Mouse (Mus musculus): ENCODE results near the gene Sesn3. TPM values are rescaled to one million over a fixed set of nuclear protein-coding genes. Genes with fewer than 3 reads are reported as not detected.

Gene Sesn3
- total and polyA plus RNA-seq, 3 experiments: 1.5 to 6.0 TPM; not detected in 1

- DNase-seq (ENCODE audit: low read depth, low spot score): no peak
- Histone ChIP-seq H3K79me2 (ENCODE audit: control insufficient read depth, insufficient read depth, low read length, poor library complexity) (no peaks in the 10 kb centered on the region), H3K9me3 (replicated peaks; ENCODE audit: insufficient read depth, low read length) (no peaks in the 10 kb centered on the region), H3K4me3 (ENCODE audit: control insufficient read depth in 1 of 2, insufficient read depth in 1 of 2, low read depth in 2 of 2, low read length in 2 of 2) (no peak overlapping the region), H3K4me1 (ENCODE audit: control insufficient read depth in 1 of 2, insufficient read depth in 2 of 2, low read length in 2 of 2) (no peaks in the 10 kb centered on the region), H3K27ac (ENCODE audit: control insufficient read depth, low read depth, low read length) (no peak overlapping the region), H3K36me3 (ENCODE audit: control insufficient read depth in 1 of 2, insufficient read depth in 2 of 2, low read length in 2 of 2) (no peaks in the 10 kb centered on the region), H3K27me3 (ENCODE audit: control insufficient read depth in 1 of 2, insufficient read depth in 2 of 2, low read length in 2 of 2) (no peaks in the 10 kb centered on the region), H3K9ac (ENCODE audit: control insufficient read depth, low read depth, low read length, poor library complexity, severe bottlenecking) (no peak overlapping the region)
- TF ChIP-seq MYB (IDR thresholded peaks at IDR 0.05; ENCODE audit: low read depth, low read length) (no peak), CHD1 (IDR thresholded peaks at IDR 0.05; ENCODE audit: low read depth, low read length) (no peak), SMC3 (IDR thresholded peaks at IDR 0.05; ENCODE audit: low read depth, low read length) (no peak), BHLHE40 (IDR thresholded peaks at IDR 0.05; ENCODE audit: borderline replicate concordance, low read depth, low read length) (no peak), CHD2 (IDR thresholded peaks at IDR 0.05; ENCODE audit: low read length) (no peak), ZKSCAN1 (IDR thresholded peaks at IDR 0.05; ENCODE audit: low read depth, low read length) (no peak), MAZ (IDR thresholded peaks at IDR 0.05; ENCODE audit: low read depth, low read length) (no peak), HCFC1 (IDR thresholded peaks at IDR 0.05; ENCODE audit: low read depth, low read length) (no peak), MEF2A (IDR thresholded peaks at IDR 0.05; ENCODE audit: extremely low read depth, insufficient replicate concordance, low read depth, low read length, poor library complexity, severe bottlenecking) (no peak), GATA1 (IDR thresholded peaks at IDR 0.05; ENCODE audit: low read depth, low read length) (no peak), KAT2A (conservative IDR thresholded peaks at IDR 0.05; ENCODE audit: low read depth, low read length) (no peak), CTCF (IDR thresholded peaks at IDR 0.05 in 2 of 3, conservative IDR thresholded peaks at IDR 0.05 in 1 of 3; ENCODE audit: control insufficient read depth in 1 of 3, insufficient read depth in 1 of 3, low read depth in 2 of 3, low read length in 3 of 3, poor library complexity in 1 of 3, severe bottlenecking in 1 of 3) (no peak)
Observed at GRCm38 (mm10) chr9:14314477-14314876, 39.6 kb downstream of the Sesn3 start.

GRCm38 (mm10) chr9:14316618-14317017 is 41.8 kb downstream of the Sesn3 start:
- Histone ChIP-seq H3K4me3 (ENCODE audit: control insufficient read depth in 1 of 2, insufficient read depth in 1 of 2, low read depth in 2 of 2, low read length in 2 of 2) (no peak overlapping the region), H3K36me3 (ENCODE audit: control insufficient read depth in 1 of 2, insufficient read depth in 2 of 2, low read length in 2 of 2) (no peaks in the 10 kb centered on the region), H3K79me2 (ENCODE audit: control insufficient read depth, insufficient read depth, low read length, poor library complexity) (no peaks in the 10 kb centered on the region), H3K4me1 (ENCODE audit: control insufficient read depth in 1 of 2, insufficient read depth in 2 of 2, low read length in 2 of 2) (no peaks in the 10 kb centered on the region), H3K27ac (ENCODE audit: control insufficient read depth, low read depth, low read length) (no peak overlapping the region), H3K27me3 (ENCODE audit: control insufficient read depth in 1 of 2, insufficient read depth in 2 of 2, low read length in 2 of 2) (no peaks in the 10 kb centered on the region), H3K9ac (ENCODE audit: control insufficient read depth, low read depth, low read length, poor library complexity, severe bottlenecking) (no peak overlapping the region), H3K9me3 (replicated peaks; ENCODE audit: insufficient read depth, low read length) (no peaks in the 10 kb centered on the region)
- TF ChIP-seq MYC (IDR thresholded peaks at IDR 0.05; ENCODE audit: low read depth, low read length): no peak
- TF ChIP-seq MAX (IDR thresholded peaks at IDR 0.05; ENCODE audit: low read length): no peak
- no peak for TF ChIP-seq NELFE (IDR thresholded peaks at IDR 0.05; ENCODE audit: low read depth, low read length)
- no peak for TF ChIP-seq CTCF (IDR thresholded peaks at IDR 0.05 in 2 of 3, conservative IDR thresholded peaks at IDR 0.05 in 1 of 3; ENCODE audit: control insufficient read depth in 1 of 3, insufficient read depth in 1 of 3, low read depth in 2 of 3, low read length in 3 of 3, poor library complexity in 1 of 3, severe bottlenecking in 1 of 3)
- TF ChIP-seq MAFK (IDR thresholded peaks at IDR 0.05; ENCODE audit: borderline replicate concordance, low read depth, low read length): peak; percentile 97
- DNase-seq (ENCODE audit: low read depth, low spot score): no peak

Data from MEL (cell line).